Mouse (Mus musculus) megakaryocyte-erythroid progenitor cell, adult 5 weeks (primary cell): ENCODE results near the gene Ccdc88b. TPM values are rescaled to one million over a fixed set of nuclear protein-coding genes. Genes with fewer than 3 reads are reported as not detected.

Source experiments
- polyA plus RNA-seq: library from polyadenylated mRNA; stranded (reverse); fragments of >175 nt; gene quantifications from 2 replicates; pipeline ENCODE4 v1.2.3, GENCODE M21; 2012

Ccdc88b gene
- 90.5 and 124 TPM in 2 replicates for polyA plus RNA-seq

DNA sequence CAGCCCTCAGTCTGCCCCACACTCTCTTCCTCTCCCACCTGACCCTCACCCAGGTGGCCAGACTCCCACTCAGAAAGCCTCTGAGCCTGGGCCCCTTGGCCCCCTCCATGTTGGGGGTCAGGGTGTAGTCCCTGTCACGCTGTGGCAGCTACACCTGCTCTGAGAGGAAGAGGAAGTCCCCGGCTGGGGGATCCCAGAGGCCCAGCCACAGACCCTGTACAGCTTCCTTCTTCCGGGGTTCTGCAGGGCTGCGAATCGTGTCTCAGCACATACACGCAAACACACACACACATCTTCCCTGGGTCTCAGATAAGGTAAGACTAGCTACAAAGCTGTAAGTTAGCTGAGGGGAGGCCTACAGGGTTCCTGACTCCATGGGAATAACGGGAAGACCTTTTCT lies at the start of gene Ccdc88b:
Ccdc88b (minus strand) TSS at position 181 of the 400 bp plus-strand sequence.

DNA sequence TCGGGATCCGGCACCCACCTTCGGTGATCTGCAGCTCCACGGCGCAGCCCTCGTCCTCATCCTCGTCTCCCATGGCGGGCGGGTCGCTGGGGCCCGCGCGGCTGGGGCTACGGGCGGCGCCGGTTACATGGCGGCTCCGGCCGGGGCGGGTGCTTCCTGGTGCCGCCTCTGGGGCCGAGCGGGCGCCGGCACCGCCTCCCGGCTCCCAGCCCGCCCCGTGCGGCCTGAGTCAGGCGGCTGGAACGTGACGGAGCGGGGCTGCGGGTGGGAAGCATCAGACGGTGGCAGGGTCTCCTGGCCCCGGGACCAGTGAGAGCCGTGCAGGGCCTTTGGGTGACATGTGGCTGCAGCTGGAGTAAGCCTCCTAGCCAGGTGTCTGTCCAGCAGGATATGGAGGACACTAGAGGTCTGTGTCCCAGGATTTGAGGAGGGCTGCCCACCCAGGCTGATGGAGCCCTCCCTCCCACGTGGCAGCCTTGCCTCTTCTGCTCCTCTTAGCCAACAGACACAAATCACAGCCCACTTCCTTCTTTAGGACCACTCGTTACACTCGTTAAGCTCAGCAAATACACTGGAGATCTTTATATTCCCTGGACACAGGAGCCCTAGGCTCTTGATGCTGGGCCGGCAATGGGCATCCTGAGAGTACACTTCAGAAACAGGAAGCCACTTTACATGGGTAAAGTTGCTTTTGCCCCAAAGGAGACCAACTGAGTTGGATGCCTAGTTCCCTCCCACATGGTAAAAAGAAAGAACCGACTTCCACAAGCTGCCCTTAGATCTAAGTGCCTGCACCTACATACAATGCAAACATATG lies 17.3 kb downstream of the Ccdc88b start, which contains the start of gene Rps6ka4:
Rps6ka4 (minus strand) TSS at position 162 of the 817 bp plus-strand sequence.

Other genes with a start within 250 kb of the Ccdc88b start
- gene Rps6ka4, start 17.6 kb downstream of the Ccdc88b start, polyA plus RNA-seq = 33.4 and 34.4 TPM in 2 replicates
- 198 and 202 TPM in 2 replicates for gene Trmt112, start 51.5 kb upstream of the Ccdc88b start, polyA plus RNA-seq
- gene Prdx5, start 51.9 kb upstream of the Ccdc88b start, polyA plus RNA-seq = 539 and 682 TPM in 2 replicates
- gene Esrra, start 63.6 kb upstream of the Ccdc88b start, polyA plus RNA-seq = 55.6 and 62.2 TPM in 2 replicates
- 0.43 TPM in 1 of 2 replicates, not detected in the other for gene Catsperz, start 67.2 kb upstream of the Ccdc88b start, polyA plus RNA-seq
- gene Kcnk4, start 76.3 kb upstream of the Ccdc88b start, polyA plus RNA-seq = 0.02 TPM in 2 replicates
- 87.8 and 89.7 TPM in 2 replicates for gene Bad, start 83.7 kb upstream of the Ccdc88b start, polyA plus RNA-seq
- 59.4 and 67.4 TPM in 2 replicates for gene Gpr137, start 84.3 kb upstream of the Ccdc88b start, polyA plus RNA-seq
- 492 and 511 TPM in 2 replicates for gene Ppp1r14b, start 116.8 kb upstream of the Ccdc88b start, polyA plus RNA-seq
- gene Plcb3, start 118.3 kb upstream of the Ccdc88b start, polyA plus RNA-seq = 25.3 and 36.0 TPM in 2 replicates
- 373 and 400 TPM in 2 replicates for gene Fkbp2, start 122.3 kb upstream of the Ccdc88b start, polyA plus RNA-seq
- gene Vegfb, start 129.4 kb upstream of the Ccdc88b start, polyA plus RNA-seq = 105 and 119 TPM in 2 replicates
- 18.0 and 21.8 TPM in 2 replicates for gene Dnajc4, start 134.4 kb upstream of the Ccdc88b start, polyA plus RNA-seq
- 14.0 and 16.0 TPM in 2 replicates for gene Nudt22, start 137.9 kb upstream of the Ccdc88b start, polyA plus RNA-seq
- 1.1 and 1.7 TPM in 2 replicates for gene Trpt1, start 137.9 kb upstream of the Ccdc88b start, polyA plus RNA-seq
- gene Fermt3, start 161.3 kb upstream of the Ccdc88b start, polyA plus RNA-seq = 645 and 679 TPM in 2 replicates
- 123 and 137 TPM in 2 replicates for gene Stip1, start 181.8 kb upstream of the Ccdc88b start, polyA plus RNA-seq
- gene Macrod1, start 198.6 kb upstream of the Ccdc88b start, polyA plus RNA-seq = 87.5 and 120 TPM in 2 replicates
- 0.02 TPM in 1 of 2 replicates, not detected in the other for gene Flrt1, start 247.5 kb upstream of the Ccdc88b start, polyA plus RNA-seq